Mouse (Mus musculus) 3134 (cell line): Measurements from ENCODE around the gene Sptbn4.

Source experiments
- DNase-seq: peaks from one replicate; pipeline ENCODE4 v3.0.0-alpha.2; 2011; ENCODE audit warnings: low spot score; ENCODE audit not compliant: insufficient read length; ENCODE audit errors: extremely low read depth

Gene Sptbn4

GRCm38 (mm10) chr7:27329326-27329947 lies 118.0 kb downstream of the Sptbn4 start:
- no peak for DNase-seq

- DNase-seq = no peak
Measured at GRCm38 (mm10) chr7:27328648-27329047, 118.8 kb downstream of the Sptbn4 start.

GRCm38 (mm10) chr7:27328161-27328560 lies 119.3 kb downstream of the Sptbn4 start:
- DNase-seq = no peak

GRCm38 (mm10) chr7:27327500-27327899 lies 120.0 kb downstream of the Sptbn4 start:
- DNase-seq = no peak

- no peak for DNase-seq
Measured at GRCm38 (mm10) chr7:27326101-27326880, 121.2 kb downstream of the Sptbn4 start.

GRCm38 (mm10) chr7:27325697-27326096 lies 121.8 kb downstream of the Sptbn4 start:
- DNase-seq = peak; percentile 84

- no peak for DNase-seq
Measured at GRCm38 (mm10) chr7:27324928-27325327, 122.6 kb downstream of the Sptbn4 start.

GRCm38 (mm10) chr7:27324161-27324560 lies 123.3 kb downstream of the Sptbn4 start:
- no peak for DNase-seq

- no peak for DNase-seq
Measured at GRCm38 (mm10) chr7:27323001-27323400, 124.5 kb downstream of the Sptbn4 start.

- DNase-seq = no peak
Measured at GRCm38 (mm10) chr7:27322291-27322690, 125.2 kb downstream of the Sptbn4 start.

GRCm38 (mm10) chr7:27319411-27319810 lies 128.1 kb downstream of the Sptbn4 start:
- no peak for DNase-seq

GRCm38 (mm10) chr7:27315958-27316357 lies 131.5 kb downstream of the Sptbn4 start:
- DNase-seq = no peak

GRCm38 (mm10) chr7:27314393-27314792 lies 133.1 kb downstream of the Sptbn4 start:
- no peak for DNase-seq

GRCm38 (mm10) chr7:27311651-27312284 lies 135.7 kb downstream of the Sptbn4 start:
- DNase-seq = no peak

GRCm38 (mm10) chr7:27310996-27311535 lies 136.4 kb downstream of the Sptbn4 start:
- no peak for DNase-seq

- DNase-seq = no peak
Measured at GRCm38 (mm10) chr7:27310306-27310705, 137.2 kb downstream of the Sptbn4 start.

- no peak for DNase-seq
Measured at GRCm38 (mm10) chr7:27309832-27310231, 137.7 kb downstream of the Sptbn4 start.

GRCm38 (mm10) chr7:27308821-27309549 lies 138.5 kb downstream of the Sptbn4 start:
- no peak for DNase-seq

GRCm38 (mm10) chr7:27307551-27307950 lies 139.9 kb downstream of the Sptbn4 start:
- DNase-seq = no peak
